Mouse (Mus musculus) spleen, adult 2 months (tissue): ENCODE results near the gene Kctd5.

Experiments
- CTCF ChIP-seq: fragments of 200-500 bp; IDR thresholded peaks from 2 replicates; pipeline ENCODE4 v1.5.1; 2011; ENCODE audit warnings: mild to moderate bottlenecking, inconsistent platforms; ENCODE audit not compliant: insufficient read depth, insufficient read length, insufficient replicate concordance; ENCODE audit errors: extremely low read depth
- POLR2A ChIP-seq: fragments of 200-500 bp; IDR thresholded peaks from 2 replicates; pipeline ENCODE4 v1.6.1; 2011; ENCODE audit warnings: low read depth, low read length, inconsistent platforms

GRCm38 (mm10) chr17:24062459-24063155 lies 10.7 kb downstream of the Kctd5 start:
- TF ChIP-seq POLR2A, result no peak
- TF ChIP-seq CTCF, result no peak
